Mouse (Mus musculus) thymus, postnatal 4 days (tissue): Measurements from ENCODE around the gene Tbx22.

ENCODE experiments used
- DNase-seq: peaks from one replicate; pipeline ENCODE4 v3.0.0; 2021

Tbx22 gene

GRCm38 (mm10) chrX:107667664-107668063 is at the start of gene Tbx22:
TSS of gene Tbx22 (plus strand) at chrX:107667964.
- no peak for DNase-seq

DNA sequence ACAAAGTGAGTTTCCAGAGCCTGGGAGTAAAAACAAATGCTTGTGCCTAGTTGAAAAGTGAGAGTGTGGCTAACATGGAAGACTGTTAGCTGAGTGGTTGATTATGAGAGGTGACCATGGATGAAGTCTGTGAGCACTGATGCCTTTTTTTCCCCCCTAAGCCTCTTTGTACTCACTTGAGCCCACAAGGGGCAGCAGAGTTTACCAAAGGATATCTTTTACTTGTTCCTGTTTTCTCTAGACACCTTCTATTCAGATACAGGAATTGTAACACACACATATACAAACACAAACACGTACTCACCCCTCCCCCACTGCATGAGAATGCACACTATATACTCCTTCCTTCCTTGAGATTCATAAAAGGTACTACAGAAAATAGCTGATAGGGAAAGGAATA is 913 bp downstream of the Tbx22 start:
- no peak for DNase-seq

- DNase-seq, result no peak
These were observed 11.4 kb downstream of the Tbx22 start for GRCm38 (mm10) chrX:107679203-107679602.

- DNase-seq, result no peak
These were observed 40.8 kb downstream of the Tbx22 start for GRCm38 (mm10) chrX:107708584-107708983.

DNA sequence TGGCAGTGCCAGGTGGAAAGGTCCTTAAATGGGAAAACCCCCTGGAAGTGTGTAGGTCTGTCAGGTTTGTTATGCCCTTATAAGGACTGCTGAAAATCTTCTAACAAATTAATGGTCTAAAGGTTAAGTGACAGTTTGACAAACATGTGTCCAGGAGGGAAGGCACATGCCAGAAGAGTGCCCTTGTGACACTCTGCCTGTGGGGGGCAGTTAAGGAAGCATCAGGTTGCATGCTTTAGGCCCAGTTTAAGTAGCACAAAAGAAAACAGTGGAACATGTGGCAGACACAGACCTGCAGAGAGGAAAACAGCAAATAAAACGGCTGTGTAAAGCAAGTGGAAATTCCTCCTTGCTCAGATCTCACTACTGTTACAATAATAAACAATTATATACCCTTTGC is 55.8 kb downstream of the Tbx22 start:
- DNase-seq, result no peak
